Mouse (Mus musculus): ENCODE measurements around the gene Tmem192. TPM values are rescaled to one million over a fixed set of nuclear protein-coding genes. Genes with fewer than 3 reads are reported as not detected.
"Not testable (repeated sequence)": the region's sequence is repeated elsewhere in the genome, so short reads cannot be mapped to it uniquely, and the experiment has no call there.

Tmem192 gene
- polyA plus RNA-seq, 1 experiment from 2014 or later: 29.1 TPM

DNA sequence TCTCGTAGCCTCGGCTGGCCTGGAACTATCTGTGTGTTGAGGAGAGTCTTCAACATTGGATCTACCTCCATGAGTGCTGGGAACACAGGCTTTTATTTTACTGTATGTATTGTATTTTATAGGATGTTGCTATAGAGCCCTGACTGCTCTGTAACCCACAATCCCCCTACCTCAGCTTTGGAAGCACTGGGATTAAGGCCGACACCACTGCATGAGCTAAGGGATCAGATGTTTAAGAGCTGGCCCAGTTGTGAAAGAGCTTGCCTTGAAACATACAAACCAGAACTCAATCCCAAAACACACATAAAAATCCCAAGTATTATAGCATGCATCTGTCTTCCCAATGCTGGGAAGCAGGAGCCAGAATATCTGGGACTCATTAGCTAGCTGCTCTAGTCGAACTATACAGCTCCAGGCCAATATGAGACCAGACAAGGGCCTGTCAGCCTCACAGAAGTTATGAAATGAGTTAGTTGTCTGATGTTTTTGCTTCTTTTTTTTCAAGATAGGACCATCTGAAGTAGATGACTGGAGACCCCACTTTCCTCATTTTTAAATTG is 51.9 kb downstream of the Tmem192 start:
- WGBS: 81% methylated on average over 4 of the region's 4 CpGs
- H3K4me2 ChIP-seq (replicated peaks; ENCODE audit: low read depth, low read length): no peak overlapping the region
- no peak for ATAC-seq (ENCODE audit: insufficient number of reproducible peaks, insufficient read depth, low FRiP score, low read depth)
- no peaks in the 10 kb centered on the region for H3K4me1 ChIP-seq (ENCODE audit: control insufficient read depth, insufficient read depth, low read length)
- no peaks in the 10 kb centered on the region for H3K27me3 ChIP-seq (ENCODE audit: control insufficient read depth, insufficient read depth, low read length)
- no peak overlapping the region for H3K9ac ChIP-seq (replicated peaks; ENCODE audit: low read depth, low read length)
- no peaks in the 10 kb centered on the region for H3K9me3 ChIP-seq (ENCODE audit: control insufficient read depth, low read depth, low read length)
- no peak overlapping the region for H3K4me3 ChIP-seq (ENCODE audit: low read depth, low read length)
- no peaks in the 10 kb centered on the region for H3K36me3 ChIP-seq (ENCODE audit: control insufficient read depth, insufficient read depth, low read length)
- no peak overlapping the region for H3K27ac ChIP-seq (ENCODE audit: low read length)

DNA sequence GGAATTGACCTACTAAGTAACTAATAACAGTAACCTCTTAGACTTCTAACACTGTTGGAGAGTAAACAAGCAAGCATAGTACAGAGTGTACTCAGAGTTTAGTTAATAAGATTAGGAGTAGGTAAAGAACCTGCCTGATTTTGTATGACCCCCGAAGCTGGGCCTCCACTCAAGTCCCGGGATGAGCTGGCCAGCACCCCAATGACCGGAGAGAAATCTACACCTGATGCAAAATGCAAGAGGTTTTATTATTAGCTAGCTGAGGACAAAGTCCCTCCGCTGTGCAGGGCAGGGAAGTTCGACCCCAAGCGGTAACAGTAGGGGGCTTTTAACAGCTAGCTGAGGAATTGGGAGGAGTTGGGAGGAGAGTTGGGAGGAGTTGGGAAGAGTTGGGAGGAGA is 60.6 kb downstream of the Tmem192 start:
- ATAC-seq (ENCODE audit: insufficient number of reproducible peaks, insufficient read depth, low FRiP score, low read depth): not testable (repeated sequence)
- 76% methylated on average over 6 of the region's 6 CpGs for WGBS

DNA sequence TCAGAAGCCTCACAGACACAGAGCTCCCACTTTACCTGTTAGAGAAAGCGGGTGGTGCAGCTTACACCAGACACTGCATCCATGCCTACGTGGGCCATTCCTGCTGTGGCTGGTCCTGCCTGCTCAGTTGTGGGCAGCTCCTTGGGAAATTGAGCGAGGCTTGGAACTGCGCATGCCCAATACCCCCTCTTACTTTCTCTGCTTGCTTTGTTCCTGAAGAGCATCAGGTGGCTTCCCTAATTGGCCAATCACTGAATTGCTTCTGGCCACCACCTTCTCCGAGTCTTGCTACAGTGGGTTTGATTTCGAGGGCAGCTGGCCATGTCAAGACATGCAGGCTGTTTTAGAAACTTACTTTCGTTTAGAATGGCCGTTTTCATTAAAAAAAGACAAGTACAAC is 71.4 kb downstream of the Tmem192 start, which contains the start of the genes Trim61 and Trim60:
TSS of gene Trim61 (minus strand) at position 101 of the 400 bp plus-strand sequence.
TSS of gene Trim60 (minus strand) at position 162 of the 400 bp plus-strand sequence.
- H3K9me3 ChIP-seq (ENCODE audit: control insufficient read depth, low read depth, low read length): no peaks in the 10 kb centered on the region
- 84% methylated on average over 8 of the region's 8 CpGs for WGBS
- no peaks in the 10 kb centered on the region for H3K36me3 ChIP-seq (ENCODE audit: control insufficient read depth, insufficient read depth, low read length)
- no peaks in the 10 kb centered on the region for H3K4me1 ChIP-seq (ENCODE audit: control insufficient read depth, insufficient read depth, low read length)
- H3K27ac ChIP-seq (ENCODE audit: low read length): no peak within 1 kb of the TSS
- no peaks in the 10 kb centered on the region for H3K27me3 ChIP-seq (ENCODE audit: control insufficient read depth, insufficient read depth, low read length)
- H3K4me2 ChIP-seq (replicated peaks; ENCODE audit: low read depth, low read length): no peak within 1 kb of the TSS
- no peak within 1 kb of the TSS for H3K9ac ChIP-seq (replicated peaks; ENCODE audit: low read depth, low read length)
- no peak for ATAC-seq (ENCODE audit: insufficient number of reproducible peaks, insufficient read depth, low FRiP score, low read depth)
- H3K4me3 ChIP-seq (ENCODE audit: low read depth, low read length): no peak within 1 kb of the TSS

More for the DNA sequence above, 60.6 kb downstream of the Tmem192 start:
- H3K4me2 ChIP-seq (replicated peaks; ENCODE audit: low read depth, low read length); H3K27me3 ChIP-seq (ENCODE audit: control insufficient read depth, insufficient read depth, low read length); H3K9me3 ChIP-seq (ENCODE audit: control insufficient read depth, low read depth, low read length); H3K9ac ChIP-seq (replicated peaks; ENCODE audit: low read depth, low read length); H3K36me3 ChIP-seq (ENCODE audit: control insufficient read depth, insufficient read depth, low read length); H3K4me3 ChIP-seq (ENCODE audit: low read depth, low read length); H3K4me1 ChIP-seq (ENCODE audit: control insufficient read depth, insufficient read depth, low read length); H3K27ac ChIP-seq (ENCODE audit: low read length): not testable (repeated sequence)

Other genes with a start within 250 kb of the Tmem192 start
- 138 and 171 TPM in 2 replicates for gene Msmo1, start 213.4 kb upstream of the Tmem192 start, polyA plus RNA-seq (2014; fragmentation: Nextera tagmentation; extraction: Ambion mirVana)
- gene Klhl2, start 97.2 kb upstream of the Tmem192 start, polyA plus RNA-seq (2014; fragmentation: Nextera tagmentation; extraction: Ambion mirVana): 8.1 and 9.5 TPM in 2 replicates
- gene Trim75, start 40.6 kb downstream of the Tmem192 start, polyA plus RNA-seq (2014; fragmentation: Nextera tagmentation; extraction: Ambion mirVana): not detected in 2 replicates
- 0.21 TPM in 1 of 2 replicates, not detected in the other for gene Trim61, start 71.3 kb downstream of the Tmem192 start, polyA plus RNA-seq (2014; fragmentation: Nextera tagmentation; extraction: Ambion mirVana)
- not detected in 2 replicates for gene Trim60, start 71.4 kb downstream of the Tmem192 start, polyA plus RNA-seq (2014; fragmentation: Nextera tagmentation; extraction: Ambion mirVana)
- 2.2 and 3.2 TPM in 2 replicates for gene Apela, start 90.2 kb downstream of the Tmem192 start, polyA plus RNA-seq (2014; fragmentation: Nextera tagmentation; extraction: Ambion mirVana)
- gene Gm10663, start 127.8 kb downstream of the Tmem192 start, polyA plus RNA-seq (2014; fragmentation: Nextera tagmentation; extraction: Ambion mirVana): not detected in 2 replicates
- gene BC030870, start 182.4 kb downstream of the Tmem192 start, polyA plus RNA-seq (2014; fragmentation: Nextera tagmentation; extraction: Ambion mirVana): 6.7 and 6.9 TPM in 2 replicates